Mouse (Mus musculus): ENCODE measurements at regions not wholly inside any gene's neighbourhood (a gene's known extent, or its start where the extent isn't known, plus 50 kb on each side); places are given as distances from the start of the nearest gene placed in this dataset.

DNA sequence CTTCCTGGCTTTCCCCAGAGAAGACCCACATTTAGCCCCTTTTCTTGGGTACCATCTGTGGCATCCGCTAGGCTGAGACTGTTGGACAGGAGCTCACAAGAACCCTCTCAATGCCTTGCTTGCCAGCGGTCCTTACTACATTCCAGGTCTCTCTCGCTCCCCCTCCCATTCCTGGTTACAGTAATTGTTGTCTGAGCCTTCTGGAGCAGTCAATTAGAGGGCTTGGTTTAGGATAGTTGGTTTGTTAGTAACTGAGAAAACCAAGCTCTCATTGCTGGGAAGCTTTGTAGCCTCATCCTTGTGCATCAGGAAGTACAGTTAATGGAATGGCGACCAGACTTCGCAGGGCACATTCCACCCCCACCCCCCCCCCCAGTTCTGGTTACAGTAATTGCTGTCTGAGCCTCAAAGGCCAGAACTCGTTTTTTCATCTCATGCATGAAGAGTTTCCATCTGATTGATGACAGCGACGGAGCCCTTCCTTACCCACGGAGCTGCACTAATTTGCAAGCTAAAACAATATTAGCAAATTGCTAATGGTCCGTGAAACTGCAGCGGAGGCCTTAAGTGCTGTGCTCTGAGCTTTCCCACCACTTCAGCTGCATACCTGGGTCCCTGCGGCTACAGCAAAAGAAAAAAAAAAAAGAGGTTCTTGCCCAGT is 239.6 kb upstream of the Zdhhc25 start:
- DNase-seq (ENCODE audit: extremely low spot score in 1 of 2, low spot score in 1 of 2) = no peak

GRCm38 (mm10) chr15:88361351-88361750 is 238.8 kb upstream of the Zdhhc25 start:
- no peak for DNase-seq (ENCODE audit: extremely low spot score in 1 of 2, low spot score in 1 of 2)

DNA sequence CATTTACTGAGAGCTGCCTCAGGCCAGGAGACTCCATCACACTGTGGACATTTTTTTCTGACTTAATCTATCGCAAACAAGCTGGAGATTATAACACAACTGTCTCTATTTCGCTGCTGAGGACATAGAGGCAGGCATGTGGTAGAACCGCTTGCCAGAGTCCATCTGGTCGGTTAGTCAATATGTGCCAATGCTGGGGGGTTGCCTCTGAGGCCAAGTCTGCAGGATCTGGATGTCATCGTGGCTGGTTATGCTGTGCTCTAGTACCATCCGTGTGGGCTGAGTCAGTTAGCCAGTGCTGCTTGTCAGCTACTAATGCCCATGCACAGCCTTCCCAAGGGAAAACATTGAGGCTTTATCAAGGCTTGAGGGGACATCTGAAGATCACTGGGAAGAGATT is 237.1 kb upstream of the Zdhhc25 start:
- no peak for DNase-seq (ENCODE audit: extremely low spot score in 1 of 2, low spot score in 1 of 2)

- DNase-seq (ENCODE audit: extremely low spot score in 1 of 2, low spot score in 1 of 2) = no peak
Observed at GRCm38 (mm10) chr15:88370366-88370765, 229.7 kb upstream of the Zdhhc25 start.

DNA sequence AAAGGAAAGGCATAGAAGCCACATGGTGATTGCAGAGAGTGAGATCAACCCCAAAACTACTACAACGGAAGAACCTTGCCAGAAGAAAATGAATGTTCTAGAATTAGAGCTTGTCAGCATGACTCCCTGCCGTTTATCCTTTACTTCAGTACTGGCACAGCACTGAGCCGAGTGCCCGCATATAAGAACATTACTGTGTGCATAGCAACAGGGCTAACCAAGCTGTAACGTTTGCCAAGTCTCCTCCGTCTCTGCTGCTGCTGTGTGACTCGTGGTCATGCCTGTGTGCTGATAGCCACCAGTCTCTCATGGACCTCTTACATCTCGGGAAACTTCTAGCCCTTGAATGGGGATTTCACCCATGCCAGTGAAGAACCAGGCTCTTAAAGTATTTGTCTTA is 228.1 kb upstream of the Zdhhc25 start:
- no peak for DNase-seq (ENCODE audit: extremely low spot score in 1 of 2, low spot score in 1 of 2)

GRCm38 (mm10) chr15:88373923-88374322 is 226.2 kb upstream of the Zdhhc25 start:
- no peak for DNase-seq (ENCODE audit: extremely low spot score in 1 of 2, low spot score in 1 of 2)

GRCm38 (mm10) chr15:88379342-88379741 is 220.8 kb upstream of the Zdhhc25 start:
- no peak for DNase-seq (ENCODE audit: extremely low spot score in 1 of 2, low spot score in 1 of 2)

- DNase-seq (ENCODE audit: extremely low spot score in 1 of 2, low spot score in 1 of 2) = no peak
Observed at GRCm38 (mm10) chr15:88379951-88380623, 220.0 kb upstream of the Zdhhc25 start.

DNA sequence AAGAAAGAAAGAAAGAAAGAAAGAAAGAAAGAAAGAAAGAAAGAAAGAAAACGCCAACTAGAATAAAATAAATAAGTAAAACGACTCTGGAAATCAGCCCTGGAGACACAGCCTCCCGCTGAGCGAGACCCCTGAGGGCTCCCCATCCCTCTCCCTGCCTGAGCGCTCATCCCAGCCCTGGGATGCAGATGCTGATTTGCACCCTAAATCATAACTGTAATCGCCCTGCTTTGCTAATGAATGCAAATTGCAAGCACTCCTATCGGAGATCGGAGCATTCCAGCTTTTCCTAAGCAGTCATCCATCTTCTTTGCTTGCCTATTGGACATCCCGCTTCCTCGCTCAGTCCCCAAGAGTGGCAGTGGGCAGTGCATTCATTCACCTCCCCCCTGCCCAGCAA is 218.7 kb upstream of the Zdhhc25 start:
- DNase-seq (ENCODE audit: extremely low spot score in 1 of 2, low spot score in 1 of 2) = no peak

DNA sequence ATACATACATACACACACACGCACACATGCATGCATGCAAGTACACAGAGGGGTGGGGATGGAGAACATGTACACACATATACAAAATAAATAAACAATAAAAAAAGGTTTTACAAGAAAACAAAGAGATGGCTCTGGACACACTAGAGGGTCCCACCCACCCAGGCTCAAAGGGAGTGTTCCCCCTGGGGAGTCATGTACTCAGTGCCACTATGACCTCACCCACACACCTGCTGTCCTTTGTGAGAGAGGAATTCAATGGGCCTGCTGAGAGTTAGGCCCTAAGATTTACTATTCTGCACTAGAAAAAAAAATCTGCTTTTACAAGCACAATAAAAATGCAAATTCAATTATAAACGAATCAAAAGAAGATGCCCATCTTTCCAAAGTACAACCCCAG is 214.2 kb upstream of the Zdhhc25 start:
- no peak for DNase-seq (ENCODE audit: extremely low spot score in 1 of 2, low spot score in 1 of 2)

- DNase-seq (ENCODE audit: extremely low spot score in 1 of 2, low spot score in 1 of 2) = no peak
Observed at GRCm38 (mm10) chr15:88386711-88387110, 213.4 kb upstream of the Zdhhc25 start.

GRCm38 (mm10) chr15:88391822-88392221 is 208.3 kb upstream of the Zdhhc25 start:
- no peak for DNase-seq (ENCODE audit: extremely low spot score in 1 of 2, low spot score in 1 of 2)

- no peak for DNase-seq (ENCODE audit: extremely low spot score in 1 of 2, low spot score in 1 of 2)
Observed at GRCm38 (mm10) chr15:88399064-88399463, 201.0 kb upstream of the Zdhhc25 start.

- no peak for DNase-seq (ENCODE audit: extremely low spot score in 1 of 2, low spot score in 1 of 2)
Observed at GRCm38 (mm10) chr15:88399989-88400388, 200.1 kb upstream of the Zdhhc25 start.

- no peak for DNase-seq (ENCODE audit: extremely low spot score in 1 of 2, low spot score in 1 of 2)
Observed at GRCm38 (mm10) chr15:88400787-88401186, 199.3 kb upstream of the Zdhhc25 start.

DNA sequence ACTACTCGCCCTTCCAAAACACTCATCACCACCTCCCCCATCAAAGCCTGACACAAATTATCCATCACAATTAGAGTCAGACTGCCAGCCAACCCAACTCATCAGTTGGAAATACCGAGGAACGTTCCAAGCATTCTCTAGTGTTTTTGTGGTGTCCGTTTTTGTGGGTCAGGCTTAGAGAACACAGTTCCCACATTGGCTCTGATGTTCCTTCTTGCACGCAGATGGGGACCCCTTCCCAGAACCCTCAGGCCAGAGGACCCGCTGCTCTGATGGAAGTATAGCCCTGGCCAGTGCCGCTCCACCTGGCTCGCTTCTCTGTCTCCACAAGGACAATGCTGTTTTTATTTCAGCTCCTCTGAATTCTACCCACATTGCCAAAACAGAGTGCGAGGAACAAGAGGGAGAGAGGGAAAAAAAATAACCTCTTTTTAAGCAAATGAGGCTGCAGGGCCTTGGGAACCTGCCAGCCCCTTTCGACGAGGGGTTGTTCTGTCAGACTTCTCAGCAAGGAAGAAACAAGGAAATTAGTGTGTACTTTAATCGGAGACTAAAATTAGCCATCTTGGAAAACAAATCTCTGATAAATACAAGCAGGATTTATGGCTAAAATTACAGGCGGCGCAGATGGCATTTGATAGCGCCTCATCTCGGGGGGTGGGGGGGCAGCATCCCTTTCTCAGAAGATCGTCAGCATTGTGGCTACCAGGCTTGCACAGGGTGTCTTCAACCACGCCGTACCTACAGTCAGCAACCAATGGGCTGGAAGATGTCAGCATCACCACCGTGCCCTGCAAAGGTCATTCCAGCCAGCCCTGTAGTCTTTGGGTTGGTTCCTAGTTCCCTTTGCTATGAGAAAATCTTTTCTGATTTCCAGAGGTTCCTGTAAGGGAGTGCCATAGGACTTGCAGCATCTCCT is 191.4 kb upstream of the Zdhhc25 start:
- peak in 1 of 2 experiments; percentile 58 for DNase-seq (ENCODE audit: extremely low spot score in 1 of 2, low spot score in 1 of 2)

DNA sequence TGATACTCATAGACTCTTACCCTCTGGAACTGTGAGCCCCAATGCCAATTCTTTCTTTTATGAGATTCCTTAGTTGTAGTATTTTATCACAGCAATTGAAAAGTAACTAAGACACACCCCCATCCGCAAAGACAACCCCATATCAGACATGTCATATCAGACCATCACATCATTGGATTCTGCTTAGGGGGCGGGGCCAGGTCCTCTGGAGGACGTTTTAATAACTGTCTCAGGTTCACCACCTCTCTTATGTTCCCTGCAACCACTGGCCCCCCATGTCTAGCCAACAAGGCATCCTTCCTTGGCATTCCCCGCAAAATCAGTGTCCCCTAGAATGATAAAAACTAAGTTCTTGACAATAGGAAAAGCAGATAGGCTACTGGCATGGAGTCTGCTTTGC is 185.9 kb upstream of the Zdhhc25 start:
- DNase-seq (ENCODE audit: extremely low spot score in 1 of 2, low spot score in 1 of 2) = no peak

DNA sequence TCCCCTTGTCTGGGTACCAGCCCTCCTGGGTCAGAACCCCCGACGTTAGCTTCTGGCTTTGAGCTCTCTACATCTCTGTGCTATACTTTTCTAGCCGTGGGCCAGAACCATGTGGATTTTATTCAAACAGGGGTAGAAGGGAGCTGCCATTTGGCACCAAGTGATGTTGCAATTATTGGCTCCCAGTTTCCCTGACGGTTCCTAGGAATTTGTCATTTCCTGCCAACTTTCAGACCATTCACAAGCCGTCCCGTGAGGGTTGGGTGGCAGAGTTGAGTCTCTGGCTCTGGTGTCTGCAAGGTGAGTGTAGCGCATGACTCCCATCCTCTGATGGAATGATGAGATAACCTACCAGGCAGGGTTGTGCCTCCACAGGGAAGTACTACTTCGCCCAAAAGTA is 181.2 kb upstream of the Zdhhc25 start:
- DNase-seq (ENCODE audit: extremely low spot score in 1 of 2, low spot score in 1 of 2) = no peak

GRCm38 (mm10) chr15:88428441-88428840 is 171.7 kb upstream of the Zdhhc25 start:
- no peak for DNase-seq (ENCODE audit: extremely low spot score in 1 of 2, low spot score in 1 of 2)

DNA sequence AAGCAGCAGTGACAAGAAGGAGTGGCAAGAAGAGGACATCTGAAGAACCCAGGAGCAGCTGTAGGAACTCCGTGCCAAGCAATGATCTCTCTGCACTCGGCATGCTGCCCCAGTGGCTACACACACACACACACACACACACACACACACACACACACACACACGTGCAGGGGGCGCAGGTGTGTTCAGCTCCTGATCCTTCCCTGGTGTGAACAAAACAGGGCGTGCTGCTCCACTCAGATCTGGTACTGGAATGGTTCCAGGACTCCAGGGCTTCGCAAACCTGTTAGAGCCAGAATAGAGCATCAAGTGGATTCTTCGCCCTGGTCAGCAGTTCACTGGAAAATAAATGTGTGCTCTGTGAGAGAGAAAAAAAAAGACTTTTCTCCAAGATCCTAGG is 169.2 kb upstream of the Zdhhc25 start:
- no peak for DNase-seq (ENCODE audit: extremely low spot score in 1 of 2, low spot score in 1 of 2)

GRCm38 (mm10) chr15:88448272-88448671 is 151.8 kb upstream of the Zdhhc25 start:
- no peak for DNase-seq (ENCODE audit: extremely low spot score in 1 of 2, low spot score in 1 of 2)
